24 mouse cellular contexts compared by ENCODE assay signal in the genomic region with DNA sequence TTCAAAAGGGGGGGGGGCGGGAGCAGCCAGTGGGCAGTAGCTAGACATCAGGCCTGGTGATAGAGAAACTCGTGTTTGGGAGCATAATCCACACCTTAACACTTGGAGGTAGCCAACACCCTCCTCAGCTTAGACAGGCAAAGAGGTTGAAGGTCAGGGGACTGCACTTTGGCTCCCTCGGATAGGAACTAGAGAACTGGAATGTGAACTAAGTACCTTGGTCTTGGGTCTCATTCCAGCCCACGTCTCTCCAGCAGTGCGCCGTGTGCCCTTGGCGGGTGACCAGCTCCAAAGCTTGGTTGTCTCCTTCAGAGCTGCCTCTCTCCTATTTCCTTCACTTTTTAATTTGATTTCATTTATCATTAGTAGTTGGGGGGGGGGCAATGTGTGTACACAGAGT.
DNase-seq lines count a peak whose midpoint lies in the region; ATAC-seq and TF ChIP-seq lines count a peak whose summit lies in the region.
"Had no signal": no experiment of that assay in that cellular context is flagged by ENCODE, and none has a peak within 500 bp of the region (broad histone marks: within the 10 kb centered on the region; RNA-seq: fewer than 3 reads in every experiment).

No protein-coding gene starts in this region.

- H3K9me3 ChIP-seq in intestine, postnatal 0 days (ENCODE audit: control insufficient read depth): no peaks in the 10 kb centered on the region
- no peaks in the 10 kb centered on the region for H3K9me3 ChIP-seq in kidney, postnatal 0 days (replicated peaks; ENCODE audit: low read length)
- H3K9me3 ChIP-seq in forebrain, embryonic 14.5 days (replicated peaks; ENCODE audit: control insufficient read depth, low read length): no peaks in the 10 kb centered on the region
- H3K9me3 ChIP-seq: forebrain, embryonic 13.5 days; midbrain, embryonic 15.5 days had no signal

- H3K4me2 ChIP-seq in intestine, postnatal 0 days (replicated peaks; ENCODE audit: low read depth): no peak overlapping the region
- H3K4me2 ChIP-seq in kidney, postnatal 0 days (ENCODE audit: low read length): no peak overlapping the region
- H3K4me2 ChIP-seq in forebrain, embryonic 14.5 days (ENCODE audit: low read length): no peak overlapping the region
- H3K4me2 ChIP-seq: forebrain, embryonic 13.5 days; midbrain, embryonic 15.5 days had no signal

- no peaks in the 10 kb centered on the region for H3K36me3 ChIP-seq in intestine, postnatal 0 days (ENCODE audit: control insufficient read depth, insufficient read depth)
- H3K36me3 ChIP-seq in kidney, postnatal 0 days (ENCODE audit: insufficient read depth, low read length): no peaks in the 10 kb centered on the region
- H3K36me3 ChIP-seq in small intestine, adult 2 months (ENCODE audit: control insufficient read depth, insufficient read depth, low read length): no peaks in the 10 kb centered on the region
- no peaks in the 10 kb centered on the region for H3K36me3 ChIP-seq in forebrain, embryonic 14.5 days (ENCODE audit: control insufficient read depth, insufficient read depth, low read length)
- H3K36me3 ChIP-seq: midbrain, embryonic 15.5 days had no signal

- peak; percentile 66 for ATAC-seq in intestine, postnatal 0 days
- peak; percentile 85 for ATAC-seq in kidney, postnatal 0 days (replicated peaks; ENCODE audit: low FRiP score, low read depth)
- ATAC-seq in forebrain, embryonic 14.5 days: no peak
- ATAC-seq: activated CD4-positive, CD25-positive, alpha-beta regulatory T cell, adult 4 months; forebrain, embryonic 13.5 days; midbrain, embryonic 15.5 days; Patski had no signal

- DNase-seq in heart, adult 11 months: peak; percentile 33
- DNase-seq in heart, postnatal 4 days: no peak
- DNase-seq in kidney, postnatal 0 days (ENCODE audit: low spot score): peak; percentile 20
- DNase-seq in thymus, postnatal 0 days (ENCODE audit: low spot score): no peak
- no peak for DNase-seq in forebrain, embryonic 14.5 days (ENCODE audit: low spot score)
- DNase-seq in adrenal gland, adult 8-10 months: no peak
- DNase-seq: cerebellum, adult 8-10 months; gastrocnemius, postnatal 14 days; heart, adult 2 months; heart, postnatal 36 days; layer of hippocampus, postnatal 36 days; liver; lung, adult 18-20 months; lung, postnatal 14 days; retina, postnatal 1 day; thymus, postnatal 36 days had no signal

- WGBS in intestine, postnatal 0 days: 59% methylated on average over 7 of the region's 7 CpGs
- WGBS in kidney, postnatal 0 days: 67% methylated on average over 7 of the region's 7 CpGs
- 57% methylated on average over 7 of the region's 7 CpGs for WGBS in small intestine, adult 2 months
- 80% methylated on average over 7 of the region's 7 CpGs for WGBS in forebrain, embryonic 14.5 days

- no peak overlapping the region for H3K27ac ChIP-seq in intestine, postnatal 0 days (ENCODE audit: low read depth, low read length)
- no peak overlapping the region for H3K27ac ChIP-seq in kidney, postnatal 0 days
- H3K27ac ChIP-seq in small intestine, adult 2 months (ENCODE audit: insufficient read depth, low read depth, low read length): peak overlapping the region; percentile 75
- H3K27ac ChIP-seq in forebrain, embryonic 14.5 days (ENCODE audit: low read depth, low read length): no peak overlapping the region
- H3K27ac ChIP-seq: forebrain, embryonic 13.5 days; heart, adult 2 months; layer of hippocampus, adult 2 months; midbrain, embryonic 15.5 days had no signal

- H3K27me3 ChIP-seq in intestine, postnatal 0 days (replicated peaks; ENCODE audit: control insufficient read depth, insufficient read depth, low read length): no peaks in the 10 kb centered on the region
- H3K27me3 ChIP-seq in kidney, postnatal 0 days (ENCODE audit: insufficient read depth, low read length): no peaks in the 10 kb centered on the region
- H3K27me3 ChIP-seq in small intestine, adult 2 months (ENCODE audit: control insufficient read depth, insufficient read depth, low read length): no peaks in the 10 kb centered on the region
- no peaks in the 10 kb centered on the region for H3K27me3 ChIP-seq in forebrain, embryonic 14.5 days (replicated peaks; ENCODE audit: control insufficient read depth, insufficient read depth, low read length)
- H3K27me3 ChIP-seq: forebrain, embryonic 13.5 days; midbrain, embryonic 15.5 days; Patski had no signal

- no peaks in the 10 kb centered on the region for H3K4me1 ChIP-seq in intestine, postnatal 0 days (replicated peaks; ENCODE audit: control insufficient read depth, insufficient read depth, low read length)
- H3K4me1 ChIP-seq in kidney, postnatal 0 days (replicated peaks; ENCODE audit: insufficient read depth, low read length): no peaks in the 10 kb centered on the region
- peaks cover 15% of the 10 kb centered on the region; the same call in 1 of the 2 replicates for H3K4me1 ChIP-seq in small intestine, adult 2 months (ENCODE audit: control insufficient read depth, insufficient read depth, insufficient read length, low read length)
- H3K4me1 ChIP-seq in forebrain, embryonic 14.5 days (ENCODE audit: control insufficient read depth, insufficient read depth, low read length): no peaks in the 10 kb centered on the region
- H3K4me1 ChIP-seq: forebrain, embryonic 13.5 days; midbrain, embryonic 15.5 days had no signal

- H3K9ac ChIP-seq in intestine, postnatal 0 days (ENCODE audit: low read depth, low read length): no peak overlapping the region
- no peak overlapping the region for H3K9ac ChIP-seq in kidney, postnatal 0 days (ENCODE audit: low read depth, low read length)
- no peak overlapping the region for H3K9ac ChIP-seq in forebrain, embryonic 14.5 days (ENCODE audit: low read length)
- H3K9ac ChIP-seq: forebrain, embryonic 13.5 days; midbrain, embryonic 15.5 days had no signal

- H3K4me3 ChIP-seq in intestine, postnatal 0 days (ENCODE audit: low read depth, low read length): no peak overlapping the region
- no peak overlapping the region for H3K4me3 ChIP-seq in kidney, postnatal 0 days (replicated peaks; ENCODE audit: low read depth, low read length)
- no peak overlapping the region for H3K4me3 ChIP-seq in small intestine, adult 2 months (ENCODE audit: low read depth, low read length)
- H3K4me3 ChIP-seq in forebrain, embryonic 14.5 days (ENCODE audit: low read depth, low read length): no peak overlapping the region
- H3K4me3 ChIP-seq: erythroblast, embryonic 14.5 days; forebrain, embryonic 13.5 days; heart, adult 2 months; layer of hippocampus, adult 2 months; midbrain, embryonic 15.5 days had no signal

- TF ChIP-seq CTCF in intestine, postnatal 0 days (IDR thresholded peaks at IDR 0.05; ENCODE audit: low read depth): no peak
- no peak for TF ChIP-seq CTCF in kidney, postnatal 0 days (IDR thresholded peaks at IDR 0.05; ENCODE audit: low read depth)
- no peak for TF ChIP-seq CTCF in small intestine, adult 2 months (IDR thresholded peaks at IDR 0.05; ENCODE audit: extremely low read depth, insufficient read length, insufficient replicate concordance, low read depth, low read length)

- no peak for TF ChIP-seq POLR2A in small intestine, adult 2 months (IDR thresholded peaks at IDR 0.05; ENCODE audit: low read depth, low read length)

Comparison
In these comparisons a context has a peak if more than half of its experiments do, and no peak if none do; other contexts are left out.
1. DNase-seq: peak in heart, adult 11 months (single experiment) and kidney, postnatal 0 days (single experiment); none in heart, postnatal 4 days (single experiment), thymus, postnatal 0 days (single experiment), forebrain, embryonic 14.5 days (single experiment) and adrenal gland, adult 8-10 months (single experiment).